Mouse (Mus musculus): ENCODE results near the gene Grm3.
A peak's percentile ranks its signal among the peaks of the same experiment; 100 is the strongest.

The Grm3 gene

DNA sequence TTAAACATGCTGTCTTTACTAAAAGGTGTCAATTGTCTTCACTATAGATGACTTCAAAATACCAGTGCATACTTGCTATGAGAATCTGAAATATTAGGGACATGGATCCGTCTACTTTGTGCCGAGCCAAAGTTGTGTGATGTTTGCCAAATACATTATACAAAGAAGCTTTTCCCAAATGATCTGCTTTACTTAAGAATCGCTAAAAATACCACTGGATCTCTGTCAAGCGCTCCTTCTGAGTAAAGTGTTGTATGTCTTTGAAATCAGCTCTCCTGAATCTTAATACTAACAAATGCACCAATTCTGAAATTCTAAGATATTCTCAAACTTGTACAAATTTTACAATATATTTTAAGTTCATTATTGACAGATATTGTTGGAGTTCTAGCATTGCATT is 100.6 kb downstream of the Grm3 start:
- no peak for DNase-seq (ENCODE audit: inconsistent age in 2 of 2, low spot score in 1 of 2)

DNA sequence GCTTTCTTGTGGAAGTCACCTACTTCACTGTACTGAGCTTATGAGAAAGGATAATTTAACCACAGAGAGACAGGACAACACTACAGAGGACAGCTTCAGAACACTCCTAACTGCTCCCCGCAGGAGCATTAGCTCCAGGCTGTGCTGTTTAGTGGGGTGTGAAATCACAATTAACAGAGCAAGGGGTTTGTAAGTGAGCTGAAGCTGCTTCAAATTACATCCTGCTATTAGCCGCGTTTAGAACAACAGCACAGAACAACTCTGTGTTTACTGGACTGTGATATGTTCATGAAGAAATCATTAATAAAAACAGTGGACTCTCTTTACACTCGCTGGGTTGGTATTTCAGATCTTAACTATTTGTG is 101.9 kb downstream of the Grm3 start:
- no peak for DNase-seq (ENCODE audit: inconsistent age in 2 of 2, low spot score in 1 of 2)

DNA sequence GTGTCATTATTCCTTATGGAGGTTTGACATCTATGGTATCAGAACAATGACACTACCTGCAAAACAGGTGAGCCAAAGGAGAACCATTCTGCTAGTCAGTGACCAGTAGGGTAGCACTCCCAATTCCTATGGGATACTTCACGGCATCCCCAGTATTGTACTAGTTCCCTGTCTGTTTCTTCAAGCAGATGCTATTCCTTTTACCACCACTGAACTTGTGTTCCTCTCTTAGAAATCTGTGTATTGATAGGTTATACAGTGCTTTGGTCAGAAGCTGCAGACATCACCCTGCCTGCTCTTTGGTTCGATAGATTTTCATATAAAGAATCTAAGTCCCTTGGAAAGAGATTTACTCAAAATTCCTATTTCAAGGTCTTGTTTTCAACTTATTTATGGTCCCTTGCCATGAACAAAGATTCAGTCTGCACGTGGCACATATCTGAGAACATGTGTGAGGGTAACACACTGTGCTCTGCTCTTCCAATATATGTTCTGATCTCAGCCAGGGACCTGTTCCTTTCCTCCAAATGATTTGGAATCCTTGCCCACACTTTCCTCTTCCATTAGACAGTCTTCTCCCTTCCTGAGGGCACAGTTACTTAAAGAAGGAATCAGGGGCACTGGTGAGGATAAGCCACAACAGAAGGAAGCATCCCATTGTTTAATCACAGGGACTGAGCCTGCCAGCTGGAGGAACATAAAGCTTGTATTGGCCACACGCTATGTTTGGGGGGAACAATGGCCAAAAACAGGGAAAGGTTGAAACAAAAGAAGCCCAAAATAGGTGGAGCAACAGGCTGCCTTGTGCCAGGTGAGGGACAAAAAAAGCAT is 102.5 kb downstream of the Grm3 start:
- DNase-seq (ENCODE audit: inconsistent age in 2 of 2, low spot score in 1 of 2): no peak

DNA sequence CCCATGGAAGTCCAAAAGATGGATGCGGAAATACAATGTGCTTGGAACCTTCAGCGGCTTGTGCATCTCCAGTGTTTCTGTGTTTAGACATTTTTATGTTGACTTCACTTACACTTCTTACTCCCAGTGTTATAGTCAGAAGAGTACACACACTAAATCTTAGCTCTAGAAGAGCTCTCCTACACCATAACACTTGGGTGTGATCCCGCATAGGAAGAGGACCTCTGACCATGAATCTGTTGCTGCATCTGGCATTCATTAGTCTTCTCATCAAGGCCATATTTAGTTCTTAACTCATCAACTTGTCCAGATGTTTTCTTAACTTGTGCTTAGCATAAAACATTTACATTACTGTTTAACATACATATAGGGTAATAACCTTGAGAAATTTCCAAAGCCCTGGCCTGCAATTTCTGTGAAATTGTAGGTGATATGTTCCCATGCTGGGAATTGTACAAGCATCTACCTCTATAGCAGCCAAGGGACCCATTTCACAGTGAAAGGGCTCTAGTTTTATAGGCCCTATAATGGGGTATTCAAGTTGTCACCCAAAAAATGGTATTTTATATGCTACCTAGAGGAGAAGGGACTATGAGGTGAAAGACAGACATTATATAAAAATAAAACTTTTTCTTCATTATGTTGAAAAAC is 103.4 kb downstream of the Grm3 start:
- DNase-seq (ENCODE audit: inconsistent age in 2 of 2, low spot score in 1 of 2): no peak

DNA sequence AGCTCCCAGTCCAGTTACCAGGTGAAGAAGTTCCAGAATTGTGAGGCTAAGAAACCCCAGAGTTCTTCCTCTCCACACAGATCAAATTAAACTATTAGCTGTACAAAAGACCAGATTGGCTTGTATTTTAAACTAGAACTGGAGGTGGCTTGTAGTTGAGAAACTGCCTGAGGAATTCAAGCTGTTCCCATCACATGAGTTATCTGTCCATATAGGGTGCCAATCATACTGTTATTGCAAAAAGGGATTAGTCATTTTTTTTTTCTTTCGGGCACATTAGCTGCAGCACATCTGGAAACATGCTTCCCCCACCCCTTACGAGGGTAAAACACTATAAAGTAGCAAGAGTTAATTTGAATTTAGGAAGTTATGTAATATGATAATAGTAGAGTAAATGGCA is 145.9 kb downstream of the Grm3 start:
- no peak for DNase-seq (ENCODE audit: inconsistent age in 2 of 2, low spot score in 1 of 2)

- no peak for DNase-seq (ENCODE audit: inconsistent age in 2 of 2, low spot score in 1 of 2)
Measured at GRCm38 (mm10) chr5:9578571-9578970, 146.4 kb downstream of the Grm3 start.

GRCm38 (mm10) chr5:9570946-9571345 is 154.0 kb downstream of the Grm3 start:
- no peak for DNase-seq (ENCODE audit: inconsistent age in 2 of 2, low spot score in 1 of 2)

- DNase-seq (ENCODE audit: inconsistent age in 2 of 2, low spot score in 1 of 2): no peak
Measured at GRCm38 (mm10) chr5:9557706-9558105, 167.3 kb downstream of the Grm3 start.

- peak in 1 of 2 experiments; percentile 35 for DNase-seq (ENCODE audit: inconsistent age in 2 of 2, low spot score in 1 of 2)
Measured at GRCm38 (mm10) chr5:9540822-9541557, 184.0 kb downstream of the Grm3 start.

DNA sequence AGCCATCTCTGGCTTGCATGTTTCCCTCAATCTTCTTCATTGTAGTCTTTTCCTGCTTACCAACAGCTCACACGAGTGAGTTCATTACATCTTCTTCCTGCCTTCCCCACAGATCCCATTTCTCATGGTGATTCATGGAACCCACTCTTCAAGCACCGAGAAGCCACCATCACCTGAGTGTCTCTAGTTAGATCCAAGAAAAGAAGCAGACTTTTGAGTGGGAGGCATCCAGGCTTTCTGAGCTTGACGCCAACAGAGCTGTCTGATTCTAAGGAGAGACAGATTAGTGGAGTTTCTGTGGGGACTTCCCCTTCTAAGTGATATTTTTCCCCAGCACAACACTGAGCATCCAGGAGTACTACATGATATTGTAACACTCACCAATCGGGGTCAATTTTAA is 199.5 kb downstream of the Grm3 start:
- no peak for DNase-seq (ENCODE audit: inconsistent age in 2 of 2, low spot score in 1 of 2)

DNA sequence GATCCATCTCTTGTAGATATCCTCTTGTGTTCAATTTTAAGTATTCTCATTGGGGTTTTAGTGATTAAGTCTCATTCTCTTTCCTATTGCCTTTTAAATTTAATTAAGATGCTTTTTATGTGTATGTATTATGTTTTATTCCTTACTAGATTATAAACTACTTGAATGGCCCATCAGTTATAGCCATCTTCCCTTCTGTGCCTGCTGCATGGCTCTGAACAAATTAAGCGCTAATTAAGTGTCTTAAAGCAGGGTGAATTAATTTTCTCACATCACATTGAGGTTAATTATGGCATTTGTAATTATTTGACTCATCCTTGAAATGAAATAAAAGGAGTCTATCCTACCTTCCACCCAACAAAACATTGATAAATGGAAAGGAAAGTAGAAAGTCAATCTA is 213.9 kb downstream of the Grm3 start:
- DNase-seq (ENCODE audit: inconsistent age in 2 of 2, low spot score in 1 of 2): no peak

DNA sequence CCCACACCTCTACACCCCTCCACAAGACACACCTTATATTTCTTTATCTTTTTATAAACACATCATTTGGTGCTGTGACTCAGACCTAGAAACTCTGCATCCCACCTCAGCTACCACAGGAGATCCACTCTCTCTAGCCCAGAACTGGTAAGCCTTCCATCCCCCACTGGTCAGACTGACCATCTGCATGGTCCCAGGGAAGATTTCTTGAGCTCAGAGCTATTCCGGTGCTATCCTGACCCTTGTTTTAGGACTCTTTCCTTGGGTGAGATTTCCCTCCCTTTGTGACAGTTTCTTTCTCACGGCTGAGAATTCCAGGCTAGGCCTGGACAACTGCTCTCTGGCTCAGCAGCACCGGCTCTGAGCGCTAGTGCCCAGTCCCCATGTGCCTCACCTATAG is 227.7 kb downstream of the Grm3 start:
- no peak for DNase-seq (ENCODE audit: inconsistent age in 2 of 2, low spot score in 1 of 2)

DNA sequence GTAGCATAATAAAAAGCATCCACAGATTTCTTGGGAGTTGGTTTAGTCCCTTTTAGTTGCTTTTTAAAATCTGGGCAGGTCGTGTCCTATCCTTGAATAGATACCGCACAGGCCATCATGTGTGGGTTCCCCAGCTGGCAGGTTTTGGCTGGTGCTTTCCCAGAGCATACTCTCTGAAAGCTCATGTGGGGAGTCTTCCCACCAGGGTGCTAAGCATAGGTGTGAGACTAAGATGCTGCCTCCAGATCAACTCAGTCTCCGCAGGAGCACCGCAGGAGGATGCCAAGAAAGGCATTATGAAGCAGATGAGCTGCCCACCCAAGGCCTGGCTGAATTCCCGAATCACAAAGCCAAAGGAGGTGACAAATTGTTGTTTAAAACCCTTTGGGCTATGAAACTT is 229.5 kb downstream of the Grm3 start:
- no peak for DNase-seq (ENCODE audit: inconsistent age in 2 of 2, low spot score in 1 of 2)

DNA sequence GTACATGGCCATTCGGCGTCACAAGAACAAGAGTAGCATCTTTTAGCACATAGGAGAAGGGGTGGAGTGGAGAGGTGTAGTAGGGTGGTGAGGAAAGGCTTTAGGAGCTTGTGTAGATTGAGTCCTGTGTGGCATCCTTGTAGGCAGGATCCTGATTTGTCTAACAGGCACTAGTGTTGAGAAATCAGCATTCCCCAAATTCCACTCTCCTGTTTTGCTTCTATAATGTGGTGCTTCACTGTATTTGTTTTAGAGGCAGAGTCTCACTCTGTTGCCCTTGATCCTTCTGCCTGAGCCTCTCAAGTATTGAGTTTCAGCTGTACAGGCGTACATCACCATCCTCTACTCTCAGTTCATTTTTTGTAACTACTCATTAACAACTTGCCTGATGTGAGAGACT is 247.4 kb downstream of the Grm3 start:
- no peak for DNase-seq (ENCODE audit: inconsistent age in 2 of 2, low spot score in 1 of 2)

DNA sequence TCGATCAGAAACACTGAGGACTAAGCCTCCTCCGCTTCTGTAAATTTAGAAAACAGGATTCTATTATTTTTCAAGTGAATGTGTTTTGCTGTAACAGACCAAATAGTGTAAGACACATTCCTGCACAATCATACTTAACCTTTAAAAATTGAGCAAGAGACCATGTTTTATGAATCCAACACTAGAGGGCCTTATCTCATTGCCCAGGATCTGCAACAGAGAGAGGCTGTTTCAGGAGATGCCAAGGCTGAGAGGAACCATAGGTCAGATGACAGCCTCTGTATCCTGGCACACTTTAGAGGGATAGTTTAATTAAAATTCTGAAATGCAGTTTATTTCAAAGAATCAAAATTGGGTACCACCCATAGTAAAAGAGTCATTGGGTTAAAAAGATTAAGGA is 271.7 kb downstream of the Grm3 start:
- peak in 1 of 2 experiments; percentile 29 for DNase-seq (ENCODE audit: inconsistent age in 2 of 2, low spot score in 1 of 2)

DNA sequence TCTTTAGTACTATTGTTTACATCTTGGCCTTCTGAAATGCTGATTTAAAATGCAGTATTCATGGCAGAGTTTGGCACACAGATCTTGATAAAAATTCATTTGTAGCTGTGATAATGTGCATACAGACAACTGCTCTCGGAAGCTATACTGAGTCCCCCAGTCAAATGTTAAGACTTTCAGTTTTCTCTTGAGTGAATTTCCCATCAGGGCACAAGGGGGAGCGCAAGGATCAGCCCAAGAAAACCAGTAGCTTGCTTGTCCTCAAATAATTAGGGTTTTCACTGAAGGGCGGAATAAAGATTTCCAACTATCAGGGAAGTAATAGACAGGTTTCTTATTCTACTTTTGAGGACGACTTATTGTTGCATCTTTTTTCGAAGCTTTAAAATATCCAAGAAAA is 275.4 kb downstream of the Grm3 start:
- DNase-seq (ENCODE audit: inconsistent age in 2 of 2, low spot score in 1 of 2): peak in 1 of 2 experiments; percentile 22

DNA sequence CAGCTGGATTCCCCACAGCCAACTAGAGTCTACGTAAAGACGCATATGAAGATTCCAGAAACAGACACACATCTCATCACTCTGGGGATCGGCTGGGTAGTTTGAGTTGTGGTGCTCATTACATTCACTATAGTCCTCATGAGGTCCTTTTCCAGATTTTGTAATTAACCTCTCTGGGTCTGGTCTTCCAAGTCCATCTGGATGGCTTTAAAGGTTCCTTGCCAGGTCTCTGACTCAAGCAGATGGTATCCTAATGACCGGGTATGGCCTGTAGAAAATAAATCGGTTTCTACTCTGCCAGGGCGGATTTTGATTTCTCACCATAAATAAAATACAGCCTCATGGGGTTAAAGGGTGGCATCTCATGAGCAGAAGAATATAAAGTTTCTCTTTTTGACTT is 276.0 kb downstream of the Grm3 start:
- DNase-seq (ENCODE audit: inconsistent age in 2 of 2, low spot score in 1 of 2): no peak

DNA sequence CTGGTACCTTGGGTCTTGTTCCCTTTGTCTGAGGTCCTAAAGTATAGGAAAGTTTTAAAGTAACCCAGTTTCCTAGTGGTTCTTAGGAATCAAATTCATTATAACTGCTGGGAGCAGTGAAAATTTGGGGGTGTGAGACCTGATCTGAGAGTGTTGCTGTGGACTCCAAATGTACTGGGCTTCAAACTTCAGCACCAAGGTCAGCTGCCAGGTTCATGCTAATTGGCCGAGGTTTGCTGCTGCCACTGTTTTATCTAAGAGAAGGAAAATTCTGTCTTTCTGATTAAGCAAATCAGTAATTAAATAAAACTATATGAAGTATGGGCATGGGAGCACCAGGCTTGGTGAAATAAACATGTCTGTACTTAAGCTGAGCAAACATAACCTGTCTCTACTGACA is 278.8 kb downstream of the Grm3 start:
- DNase-seq (ENCODE audit: inconsistent age in 2 of 2, low spot score in 1 of 2): peak in 1 of 2 experiments; percentile 29

Data from adrenal gland, adult (tissue).